In the genomic region with DNA sequence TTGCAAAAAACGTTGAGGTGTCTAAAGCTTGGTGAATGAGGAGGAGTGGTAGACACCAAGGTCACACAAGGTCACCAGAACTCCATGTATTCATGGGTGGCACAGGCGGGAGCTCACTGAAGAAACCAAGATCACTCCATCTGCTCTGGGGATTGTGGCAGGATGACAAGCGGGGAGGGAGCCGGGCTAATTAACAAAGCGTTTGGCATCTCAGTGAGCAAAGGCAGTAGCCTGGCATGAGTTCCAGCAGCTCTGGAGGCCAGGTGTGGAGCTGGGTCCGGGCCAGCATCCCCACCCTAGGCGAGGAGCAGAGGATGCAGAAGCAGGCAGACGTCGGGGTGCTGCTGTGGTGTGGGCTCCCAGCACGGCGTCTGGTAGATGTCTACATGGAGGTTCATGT, we compare ENCODE assay signal across 21 mouse cellular contexts.
DNase-seq lines count a peak whose midpoint lies in the region; ATAC-seq and TF ChIP-seq lines count a peak whose summit lies in the region.
"Had no signal": no experiment of that assay in that cellular context is flagged by ENCODE, and none has a peak within 500 bp of the region (broad histone marks: within the 10 kb centered on the region; RNA-seq: fewer than 3 reads in every experiment).

No protein-coding gene starts in this region.

- no peaks in the 10 kb centered on the region for H3K9me3 ChIP-seq in forebrain, postnatal 0 days (ENCODE audit: low read length)
- no peaks in the 10 kb centered on the region for H3K9me3 ChIP-seq in forebrain, embryonic 11.5 days (ENCODE audit: control insufficient read depth, low read length)
- H3K9me3 ChIP-seq in hindbrain, embryonic 14.5 days (ENCODE audit: control insufficient read depth, low read length): peaks cover 6% of the 10 kb centered on the region; the same call in 1 of the 2 replicates
- H3K9me3 ChIP-seq: embryonic facial prominence, embryonic 15.5 days; forebrain, embryonic 15.5 days; heart, embryonic 10.5 days had no signal

- no peak overlapping the region for H3K9ac ChIP-seq in forebrain, postnatal 0 days
- no peak overlapping the region for H3K9ac ChIP-seq in forebrain, embryonic 11.5 days (ENCODE audit: low read length)
- H3K9ac ChIP-seq in hindbrain, embryonic 14.5 days: no peak overlapping the region
- H3K9ac ChIP-seq: embryonic facial prominence, embryonic 15.5 days; forebrain, embryonic 15.5 days; limb, embryonic 13.5 days; liver, postnatal 0 days; midbrain, embryonic 12.5 days had no signal

- WGBS in forebrain, postnatal 0 days: 52% methylated on average over 11 of the region's 11 CpGs
- 89% methylated on average over 11 of the region's 11 CpGs for WGBS in forebrain, embryonic 11.5 days
- WGBS in hindbrain, embryonic 14.5 days: 79% methylated on average over 11 of the region's 11 CpGs

- no peak overlapping the region for H3K4me2 ChIP-seq in forebrain, postnatal 0 days (ENCODE audit: low read depth)
- H3K4me2 ChIP-seq in forebrain, embryonic 11.5 days (ENCODE audit: low read depth, low read length, severe bottlenecking): no peak overlapping the region
- no peak overlapping the region for H3K4me2 ChIP-seq in hindbrain, embryonic 14.5 days (replicated peaks)
- H3K4me2 ChIP-seq: embryonic facial prominence, embryonic 15.5 days; forebrain, embryonic 15.5 days; limb, embryonic 13.5 days; midbrain, embryonic 12.5 days had no signal

- no peaks in the 10 kb centered on the region for H3K27me3 ChIP-seq in forebrain, postnatal 0 days (ENCODE audit: insufficient read depth, low read length)
- no peaks in the 10 kb centered on the region for H3K27me3 ChIP-seq in forebrain, embryonic 11.5 days (ENCODE audit: control insufficient read depth, insufficient read depth, low read length)
- H3K27me3 ChIP-seq in hindbrain, embryonic 14.5 days (ENCODE audit: control insufficient read depth, insufficient read depth, low read length): no peaks in the 10 kb centered on the region
- H3K27me3 ChIP-seq: embryonic facial prominence, embryonic 15.5 days; forebrain, embryonic 15.5 days; limb, embryonic 13.5 days; midbrain, embryonic 12.5 days; Patski had no signal

- no peak for TF ChIP-seq CTCF in forebrain, postnatal 0 days (IDR thresholded peaks at IDR 0.05; ENCODE audit: low read depth)

- no peaks in the 10 kb centered on the region for H3K36me3 ChIP-seq in forebrain, postnatal 0 days (ENCODE audit: insufficient read depth)
- no peaks in the 10 kb centered on the region for H3K36me3 ChIP-seq in forebrain, embryonic 11.5 days (ENCODE audit: control insufficient read depth, insufficient read depth, low read length)
- H3K36me3 ChIP-seq in hindbrain, embryonic 14.5 days (replicated peaks; ENCODE audit: control insufficient read depth, insufficient read depth): 0 out of 2 replicates have a peak, but pooled peaks cover 9% of the 10 kb centered on the region
- H3K36me3 ChIP-seq: embryonic facial prominence, embryonic 15.5 days; forebrain, embryonic 15.5 days; heart, embryonic 10.5 days; limb, embryonic 13.5 days; midbrain, embryonic 12.5 days had no signal

- no peak overlapping the region for H3K4me3 ChIP-seq in forebrain, postnatal 0 days (ENCODE audit: low read depth, low read length)
- H3K4me3 ChIP-seq in forebrain, embryonic 11.5 days (ENCODE audit: low read depth, low read length): no peak overlapping the region
- H3K4me3 ChIP-seq in hindbrain, embryonic 14.5 days (replicated peaks; ENCODE audit: low read length): no peak overlapping the region
- H3K4me3 ChIP-seq: embryonic facial prominence, embryonic 15.5 days; forebrain, embryonic 15.5 days; heart, embryonic 10.5 days; limb, embryonic 13.5 days; midbrain, embryonic 12.5 days had no signal

- no peaks in the 10 kb centered on the region for H3K4me1 ChIP-seq in forebrain, postnatal 0 days (ENCODE audit: insufficient read depth)
- no peaks in the 10 kb centered on the region; the same call in 1 of the 2 replicates for H3K4me1 ChIP-seq in forebrain, embryonic 11.5 days (replicated peaks; ENCODE audit: control insufficient read depth, insufficient read depth, low read length)
- no peaks in the 10 kb centered on the region for H3K4me1 ChIP-seq in hindbrain, embryonic 14.5 days (replicated peaks; ENCODE audit: control insufficient read depth, insufficient read depth, low read length)
- H3K4me1 ChIP-seq: embryonic facial prominence, embryonic 15.5 days; heart, embryonic 10.5 days; limb, embryonic 13.5 days had no signal

- ATAC-seq in forebrain, postnatal 0 days: peak; percentile 42
- no peak for ATAC-seq in forebrain, embryonic 11.5 days (replicated peaks; ENCODE audit: low FRiP score)
- ATAC-seq in hindbrain, embryonic 14.5 days (ENCODE audit: low FRiP score): no peak
- ATAC-seq: forebrain, embryonic 15.5 days; liver, postnatal 0 days; Patski had no signal

- no peak overlapping the region for H3K27ac ChIP-seq in forebrain, postnatal 0 days (ENCODE audit: low read depth, low read length)
- H3K27ac ChIP-seq in forebrain, embryonic 11.5 days (ENCODE audit: low read depth, low read length): no peak overlapping the region
- no peak overlapping the region for H3K27ac ChIP-seq in hindbrain, embryonic 14.5 days
- H3K27ac ChIP-seq: embryonic facial prominence, embryonic 15.5 days; forebrain, embryonic 15.5 days; heart, embryonic 10.5 days; kidney, postnatal 0 days; limb, embryonic 13.5 days; midbrain, embryonic 12.5 days had no signal

- peak; percentile 67 for DNase-seq in forebrain, postnatal 0 days
- DNase-seq in forebrain, embryonic 11.5 days (ENCODE audit: low spot score): no peak
- peak; percentile 70 to 85 for DNase-seq in layer of hippocampus, adult 18-20 months (ENCODE audit: low spot score in 2 of 2)
- peak; percentile 70 to 76 for DNase-seq in layer of hippocampus, postnatal 36 days
- peak; percentile 48 to 60 for DNase-seq in right cerebral cortex, adult 2 months (ENCODE audit: low spot score in 2 of 2)
- DNase-seq in hindbrain, embryonic 14.5 days (ENCODE audit: low spot score): no peak
- DNase-seq in spleen, adult 18-20 months: no peak
- no peak for DNase-seq in lung, postnatal 36 days
- DNase-seq: B cell, adult 2 months; gastrocnemius, postnatal 25 days; heart, postnatal 14 days; liver, postnatal 0 days; lung, postnatal 4 days; thymus, adult 2 months had no signal

Comparison
In these comparisons a context has a peak if more than half of its experiments do, and no peak if none do; other contexts are left out.
1. DNase-seq: peak in forebrain, postnatal 0 days (single experiment), layer of hippocampus, adult 18-20 months (2 of 2), layer of hippocampus, postnatal 36 days (2 of 2) and right cerebral cortex, adult 2 months (2 of 2); none in forebrain, embryonic 11.5 days (single experiment), hindbrain, embryonic 14.5 days (single experiment), spleen, adult 18-20 months (0 of 2) and lung, postnatal 36 days (single experiment).